Comparison of ENCODE assay signal across 34 mouse cellular contexts in the genomic region with DNA sequence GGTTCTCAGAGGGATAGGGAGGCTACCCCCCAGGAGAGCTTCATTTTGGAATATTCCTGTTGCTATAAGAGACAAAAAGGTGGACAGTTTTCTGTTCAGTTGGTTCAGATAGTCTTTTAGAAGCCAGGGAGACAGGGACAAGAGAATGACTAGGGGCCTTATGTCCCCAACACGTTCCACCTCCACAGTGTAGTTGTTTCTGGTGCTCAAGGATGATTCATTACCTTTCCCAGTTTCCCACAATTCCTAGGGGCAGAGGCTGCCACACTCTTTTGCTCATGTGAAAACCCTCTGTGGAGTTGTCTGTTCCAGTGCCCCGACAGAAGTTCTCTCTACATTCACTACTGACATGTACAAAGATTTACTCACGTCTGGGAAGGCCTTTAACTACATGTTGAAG.
"Had no signal": no experiment of that assay in that cellular context is flagged by ENCODE, and none has a peak within 500 bp of the region (broad histone marks: within the 10 kb centered on the region; RNA-seq: fewer than 3 reads in every experiment).

No protein-coding gene starts in this region.

- H3K4me2 ChIP-seq: heart, embryonic 11.5 days; heart, embryonic 12.5 days; heart, embryonic 13.5 days; heart, embryonic 15.5 days; hindbrain, embryonic 12.5 days; hindbrain, embryonic 13.5 days; hindbrain, embryonic 14.5 days; hindbrain, embryonic 15.5 days; kidney, embryonic 15.5 days had no signal

- H3K9ac ChIP-seq: heart, embryonic 12.5 days; heart, embryonic 13.5 days; heart, embryonic 15.5 days; hindbrain, embryonic 12.5 days; hindbrain, embryonic 13.5 days; hindbrain, embryonic 14.5 days; hindbrain, embryonic 15.5 days; kidney, embryonic 15.5 days had no signal

- ATAC-seq: hindbrain, embryonic 16.5 days; hindbrain, postnatal 0 days; inflammation-experienced regulatory T-cells, adult 6 months; intestine, embryonic 16.5 days; intestine, postnatal 0 days had no signal

- DNase-seq: heart, postnatal 10 days; heart, postnatal 14 days; heart, postnatal 36 days; heart, postnatal 4 days; kidney, adult 11 months; kidney, adult 18-20 months; kidney, adult 2 months; kidney, adult 8-10 months; kidney, adult 9 months; kidney, postnatal 10 days; kidney, postnatal 14 days; kidney, postnatal 25 days; kidney, postnatal 36 days; kidney, postnatal 4 days; layer of hippocampus, adult 9-11 months; layer of hippocampus, postnatal 36 days had no signal

- H3K27me3 ChIP-seq: heart, embryonic 12.5 days; heart, embryonic 13.5 days; heart, embryonic 15.5 days; hindbrain, embryonic 12.5 days; hindbrain, embryonic 13.5 days; hindbrain, embryonic 15.5 days had no signal

- H3K36me3 ChIP-seq: heart, embryonic 10.5 days; heart, embryonic 12.5 days; heart, embryonic 13.5 days; heart, embryonic 15.5 days; hindbrain, embryonic 10.5 days; hindbrain, embryonic 12.5 days; hindbrain, embryonic 13.5 days; hindbrain, embryonic 15.5 days; kidney, embryonic 15.5 days had no signal

- H3K27ac ChIP-seq: heart, embryonic 10.5 days; heart, embryonic 13.5 days; heart, embryonic 15.5 days; hindbrain, embryonic 10.5 days; hindbrain, embryonic 12.5 days; hindbrain, embryonic 13.5 days; hindbrain, embryonic 14.5 days; hindbrain, embryonic 15.5 days; hindbrain, postnatal 0 days; kidney, embryonic 15.5 days; kidney, postnatal 0 days; layer of hippocampus, adult 2 months had no signal

- H3K9me3 ChIP-seq: heart, embryonic 10.5 days; heart, embryonic 12.5 days; heart, embryonic 13.5 days; heart, embryonic 15.5 days; hindbrain, embryonic 10.5 days; hindbrain, embryonic 12.5 days; hindbrain, embryonic 13.5 days; hindbrain, embryonic 15.5 days; kidney, embryonic 15.5 days had no signal

- H3K4me3 ChIP-seq: heart, embryonic 10.5 days; heart, embryonic 12.5 days; heart, embryonic 13.5 days; heart, embryonic 15.5 days; hindbrain, embryonic 10.5 days; hindbrain, embryonic 12.5 days; hindbrain, embryonic 13.5 days; hindbrain, embryonic 15.5 days; kidney, embryonic 15.5 days; layer of hippocampus, adult 2 months had no signal
